Mouse (Mus musculus) C2C12 (cell line): ENCODE measurements around the gene Ppp1cb.

ENCODE experiments used
- CEBPB ChIP-seq: IDR thresholded peaks from one replicate; pipeline ENCODE4 v1.6.1; 2011; ENCODE audit warnings: low read depth, mild to moderate bottlenecking, control low read depth, moderate library complexity
- CTCF ChIP-seq: IDR thresholded peaks from one replicate; pipeline ENCODE4 v1.5.1; 2011; ENCODE audit not compliant: control insufficient read depth, insufficient read depth, insufficient read length
- FOSL1 ChIP-seq: IDR thresholded peaks from one replicate; pipeline ENCODE4 v1.8.0; 2011; ENCODE audit warnings: mild to moderate bottlenecking, low read length; ENCODE audit not compliant: poor library complexity, insufficient read depth, severe bottlenecking
- MAX ChIP-seq: IDR thresholded peaks from one replicate; pipeline ENCODE4 v1.6.1; 2011; ENCODE audit warnings: mild to moderate bottlenecking, control low read depth
- MYOD1 ChIP-seq: IDR thresholded peaks from one replicate; pipeline ENCODE4 v1.6.1; 2011; ENCODE audit warnings: low read depth; ENCODE audit not compliant: control insufficient read depth, insufficient read length
- MYOG ChIP-seq: IDR thresholded peaks from one replicate; pipeline ENCODE4 v1.6.1; 2011; ENCODE audit not compliant: control insufficient read depth, insufficient read length; ENCODE audit errors: extremely low read depth
- USF1 ChIP-seq: IDR thresholded peaks from one replicate; pipeline ENCODE4 v1.6.1; 2011; ENCODE audit warnings: low read depth, mild to moderate bottlenecking, control low read depth, moderate library complexity

DNA sequence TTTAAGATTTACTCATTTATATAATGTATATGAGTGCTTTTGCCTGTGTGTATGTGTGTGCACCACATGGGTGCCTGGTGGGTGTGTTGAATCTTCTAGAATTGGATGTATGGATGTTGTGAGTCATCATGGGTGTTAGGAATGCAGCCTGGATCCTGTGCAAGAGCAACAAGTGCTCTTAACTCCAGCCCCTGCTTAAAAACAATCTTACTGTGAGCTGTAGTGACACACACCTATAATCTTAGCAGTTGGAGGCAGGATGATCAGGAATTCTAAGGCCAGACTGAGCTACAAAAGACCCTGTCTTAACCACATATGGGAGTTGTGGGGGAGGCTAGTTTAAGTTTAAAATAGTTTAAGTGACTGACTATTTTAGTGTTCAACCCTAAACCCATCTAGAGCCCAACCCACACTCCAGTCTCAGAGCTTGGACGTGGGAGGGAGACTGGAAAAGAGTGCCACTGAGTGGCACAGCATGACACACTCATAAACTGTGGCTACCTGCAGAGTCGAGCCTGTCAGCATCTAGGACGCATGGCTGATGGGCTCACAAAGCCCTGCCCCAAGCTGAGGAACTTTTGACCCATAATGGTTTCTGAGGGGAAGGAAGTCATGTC lies 35.5 kb downstream of the Ppp1cb start:
- TF ChIP-seq MYOD1 (no peak), CTCF (no peak), USF1 (no peak), MAX (no peak), FOSL1 (no peak), CEBPB (no peak), MYOG (no peak)
